ENCODE assay signal across 17 mouse cellular contexts in genomic region chr10:119867726-119868125, GRCm38 (mm10).
DNase-seq lines count a peak whose midpoint lies in the region; ATAC-seq and TF ChIP-seq lines count a peak whose summit lies in the region.
"Had no signal": no experiment of that assay in that cellular context is flagged by ENCODE, and none has a peak within 500 bp of the region (broad histone marks: within the 10 kb centered on the region; RNA-seq: fewer than 3 reads in every experiment).

No protein-coding gene starts in this region.

- TF ChIP-seq POLR2A in kidney, adult 2 months (IDR thresholded peaks at IDR 0.05; ENCODE audit: low read depth, low read length) = no peak

- 0 out of 2 replicates have a peak overlapping the region, but pooled peaks have one; percentile 19 for H3K27ac ChIP-seq in midbrain, embryonic 13.5 days
- no peak overlapping the region for H3K27ac ChIP-seq in midbrain, embryonic 11.5 days (ENCODE audit: low read depth, low read length)
- no peak overlapping the region for H3K27ac ChIP-seq in kidney, adult 2 months (ENCODE audit: insufficient read depth, low read depth, low read length)
- H3K27ac ChIP-seq: embryonic facial prominence, embryonic 13.5 days; forebrain, embryonic 10.5 days; hindbrain, embryonic 10.5 days; limb, embryonic 15.5 days; macrophage; neural tube, embryonic 12.5 days had no signal

- no peak overlapping the region for H3K4me3 ChIP-seq in midbrain, embryonic 13.5 days (replicated peaks)
- no peak overlapping the region for H3K4me3 ChIP-seq in midbrain, embryonic 11.5 days (ENCODE audit: low read depth, low read length)
- no peak overlapping the region for H3K4me3 ChIP-seq in kidney, adult 2 months (ENCODE audit: insufficient read depth, low read depth, low read length)
- H3K4me3 ChIP-seq: embryonic facial prominence, embryonic 13.5 days; forebrain, embryonic 10.5 days; hindbrain, embryonic 10.5 days; limb, embryonic 15.5 days; neural tube, embryonic 12.5 days had no signal

- H3K9ac ChIP-seq in midbrain, embryonic 13.5 days (replicated peaks) = no peak overlapping the region
- H3K9ac ChIP-seq in midbrain, embryonic 11.5 days (ENCODE audit: low read length) = no peak overlapping the region
- H3K9ac ChIP-seq: embryonic facial prominence, embryonic 13.5 days; limb, embryonic 15.5 days; neural tube, embryonic 12.5 days had no signal

- TF ChIP-seq CTCF in kidney, adult 2 months (conservative IDR thresholded peaks at IDR 0.05; ENCODE audit: insufficient read depth, insufficient read length, low read depth, low read length) = no peak

- no peak overlapping the region for H3K4me2 ChIP-seq in midbrain, embryonic 13.5 days (replicated peaks)
- H3K4me2 ChIP-seq in midbrain, embryonic 11.5 days = no peak overlapping the region
- H3K4me2 ChIP-seq: embryonic facial prominence, embryonic 13.5 days; limb, embryonic 15.5 days; neural tube, embryonic 12.5 days had no signal

- peak; percentile 9 for DNase-seq in cerebellum, adult 9-11 months
- DNase-seq in cerebellum, adult 18-20 months = no peak
- no peak for DNase-seq in midbrain, embryonic 11.5 days (ENCODE audit: low spot score, missing footprints)
- DNase-seq in gastrocnemius, adult 8-10 months (ENCODE audit: low spot score in 2 of 2) = peak; percentile 14 to 29
- DNase-seq in heart, postnatal 25 days (ENCODE audit: low spot score) = peak; percentile 2
- no peak for DNase-seq in lung, postnatal 36 days
- no peak for DNase-seq in kidney, adult 2 months
- DNase-seq: B cell, adult 2 months; lung, adult 18-20 months; spleen, adult 18-20 months had no signal

- no peaks in the 10 kb centered on the region for H3K27me3 ChIP-seq in midbrain, embryonic 13.5 days
- H3K27me3 ChIP-seq in midbrain, embryonic 11.5 days (ENCODE audit: control insufficient read depth, insufficient read depth, low read length) = no peaks in the 10 kb centered on the region
- H3K27me3 ChIP-seq in kidney, adult 2 months (replicated peaks; ENCODE audit: control insufficient read depth, insufficient read depth, low read length) = no peaks in the 10 kb centered on the region
- H3K27me3 ChIP-seq: embryonic facial prominence, embryonic 13.5 days; limb, embryonic 15.5 days; neural tube, embryonic 12.5 days had no signal

- peak; percentile 48; the same call in 1 of the 2 replicates for ATAC-seq in midbrain, embryonic 13.5 days
- no peak for ATAC-seq in midbrain, embryonic 11.5 days (ENCODE audit: low FRiP score)

- intact Hi-C loops in heart, postnatal 25 days (cut with DNase I) = no loop called here

- H3K4me1 ChIP-seq in midbrain, embryonic 13.5 days (replicated peaks) = peaks cover 5% of the 10 kb centered on the region
- H3K4me1 ChIP-seq in midbrain, embryonic 11.5 days (ENCODE audit: control insufficient read depth, insufficient read depth, low read length) = 0 out of 2 replicates have a peak, but pooled peaks cover 2% of the 10 kb centered on the region
- no peaks in the 10 kb centered on the region for H3K4me1 ChIP-seq in kidney, adult 2 months (ENCODE audit: control insufficient read depth, insufficient read depth, low read length)
- H3K4me1 ChIP-seq: forebrain, embryonic 10.5 days; hindbrain, embryonic 10.5 days; limb, embryonic 15.5 days; neural tube, embryonic 12.5 days had no signal

- peaks cover 25% of the 10 kb centered on the region for H3K36me3 ChIP-seq in midbrain, embryonic 13.5 days
- no peaks in the 10 kb centered on the region for H3K36me3 ChIP-seq in midbrain, embryonic 11.5 days (ENCODE audit: control insufficient read depth, insufficient read depth, low read length)
- no peaks in the 10 kb centered on the region for H3K36me3 ChIP-seq in kidney, adult 2 months (ENCODE audit: control insufficient read depth, insufficient read depth, low read length)
- H3K36me3 ChIP-seq: embryonic facial prominence, embryonic 13.5 days; limb, embryonic 15.5 days had no signal

- WGBS in midbrain, embryonic 13.5 days = 50% methylated on average over 3 of the region's 3 CpGs
- WGBS in midbrain, embryonic 11.5 days = 62% methylated on average over 3 of the region's 3 CpGs
- WGBS in kidney, adult 2 months = 77% methylated on average over 3 of the region's 3 CpGs

- H3K9me3 ChIP-seq in midbrain, embryonic 13.5 days = peaks cover 34% of the 10 kb centered on the region
- H3K9me3 ChIP-seq in midbrain, embryonic 11.5 days (ENCODE audit: control insufficient read depth, low read length) = peaks cover 8% of the 10 kb centered on the region

Comparison
In these comparisons a context has a peak if more than half of its experiments do, and no peak if none do; other contexts are left out.
1. DNase-seq: peak in cerebellum, adult 9-11 months (single experiment), gastrocnemius, adult 8-10 months (2 of 2) and heart, postnatal 25 days (single experiment); none in cerebellum, adult 18-20 months (0 of 2), midbrain, embryonic 11.5 days (single experiment), lung, postnatal 36 days (single experiment) and kidney, adult 2 months (single experiment).